In genomic region chr11:107415901-107416560, GRCm38 (mm10) we compare ENCODE assay signal across 9 mouse cellular contexts. TPM values are rescaled to one million over a fixed set of nuclear protein-coding genes. Genes with fewer than 3 reads are reported as not detected.
A peak's percentile ranks its signal among the peaks of the same experiment; 100 is the strongest.
DNase-seq lines count a peak whose midpoint lies in the region; ATAC-seq and TF ChIP-seq lines count a peak whose summit lies in the region.
"Had no signal": no experiment of that assay in that cellular context is flagged by ENCODE, and none has a peak within 500 bp of the region (broad histone marks: within the 10 kb centered on the region; RNA-seq: fewer than 3 reads in every experiment).

No protein-coding gene starts in this region.

- H3K27ac ChIP-seq in heart, embryonic 15.5 days, result 0 out of 2 replicates have a peak overlapping the region, but pooled peaks have one; percentile 64
- peak overlapping the region; percentile 68 for H3K27ac ChIP-seq in ES-Bruce4 (ENCODE audit: insufficient read depth, low read length)
- H3K27ac ChIP-seq in forebrain, embryonic 13.5 days, result peak overlapping the region; percentile 94
- H3K27ac ChIP-seq in liver, embryonic 15.5 days (replicated peaks), result peak overlapping the region; percentile 87

- peaks cover 37% of the 10 kb centered on the region for H3K4me1 ChIP-seq in heart, embryonic 15.5 days (replicated peaks)
- peaks cover 2% of the 10 kb centered on the region for H3K4me1 ChIP-seq in ES-Bruce4 (ENCODE audit: control insufficient read depth, insufficient read depth, low read length)
- H3K4me1 ChIP-seq in forebrain, embryonic 13.5 days, result peaks cover 68% of the 10 kb centered on the region
- H3K4me1 ChIP-seq in liver, embryonic 15.5 days (replicated peaks), result peaks cover 76% of the 10 kb centered on the region

- intact Hi-C loops in heart, postnatal 14 days (cut with DNase I), result loop anchor here (5.0 kb wide), 1 partner anchor 36 kb away; no protein-coding TSS in a partner anchor

- 79% methylated on average over 10 of the region's 10 CpGs for WGBS in heart, embryonic 15.5 days
- 15% methylated on average over 10 of the region's 10 CpGs for WGBS in forebrain, embryonic 13.5 days
- WGBS in liver, embryonic 15.5 days (ENCODE audit: insufficient replicate concordance), result 52% methylated on average over 10 of the region's 10 CpGs

- no peaks in the 10 kb centered on the region for H3K9me3 ChIP-seq in heart, embryonic 15.5 days (replicated peaks)
- no peaks in the 10 kb centered on the region for H3K9me3 ChIP-seq in ES-Bruce4 (replicated peaks; ENCODE audit: control insufficient read depth, insufficient read depth, low read length, poor library complexity, severe bottlenecking)
- no peaks in the 10 kb centered on the region for H3K9me3 ChIP-seq in forebrain, embryonic 13.5 days (replicated peaks)
- no peaks in the 10 kb centered on the region for H3K9me3 ChIP-seq in liver, embryonic 15.5 days (replicated peaks)

- no peak overlapping the region for H3K9ac ChIP-seq in heart, embryonic 15.5 days
- peak overlapping the region; percentile 29; the same call in 1 of the 2 replicates for H3K9ac ChIP-seq in ES-Bruce4 (ENCODE audit: low read depth, poor library complexity, severe bottlenecking)
- H3K9ac ChIP-seq in forebrain, embryonic 13.5 days, result peak overlapping the region; percentile 8; the same call in 1 of the 2 replicates
- no peak overlapping the region for H3K9ac ChIP-seq in liver, embryonic 15.5 days

- no peak overlapping the region for H3K4me3 ChIP-seq in heart, embryonic 15.5 days
- H3K4me3 ChIP-seq in ES-Bruce4 (ENCODE audit: low read depth, low read length), result no peak overlapping the region
- H3K4me3 ChIP-seq in forebrain, embryonic 13.5 days, result 0 out of 2 replicates have a peak overlapping the region, but pooled peaks have one; percentile 0
- H3K4me3 ChIP-seq in liver, embryonic 15.5 days (replicated peaks), result peak overlapping the region; percentile 45; the same call in 1 of the 2 replicates

- ATAC-seq in heart, embryonic 15.5 days (replicated peaks; ENCODE audit: insufficient number of reproducible peaks, insufficient read depth, low FRiP score, low read depth), result no peak
- no peak for ATAC-seq in forebrain, embryonic 13.5 days
- no peak for ATAC-seq in liver, embryonic 15.5 days (ENCODE audit: insufficient read depth)

- no peaks in the 10 kb centered on the region for H3K36me3 ChIP-seq in heart, embryonic 15.5 days
- no peaks in the 10 kb centered on the region for H3K36me3 ChIP-seq in ES-Bruce4 (ENCODE audit: control insufficient read depth, insufficient read depth, low read length, poor library complexity, severe bottlenecking)
- no peaks in the 10 kb centered on the region for H3K36me3 ChIP-seq in forebrain, embryonic 13.5 days (ENCODE audit: poor library complexity, severe bottlenecking)
- H3K36me3 ChIP-seq in liver, embryonic 15.5 days (replicated peaks), result no peaks in the 10 kb centered on the region

- TF ChIP-seq CTCF in ES-Bruce4 (IDR thresholded peaks at IDR 0.05; ENCODE audit: low read depth, low read length), result no peak

- no peak overlapping the region for H3K4me2 ChIP-seq in heart, embryonic 15.5 days
- H3K4me2 ChIP-seq in forebrain, embryonic 13.5 days, result peak overlapping the region; percentile 45
- peak overlapping the region; percentile 74 for H3K4me2 ChIP-seq in liver, embryonic 15.5 days

- TF ChIP-seq POLR2A in ES-Bruce4 (IDR thresholded peaks at IDR 0.05; ENCODE audit: insufficient read depth, low read length), result no peak

- no peak for DNase-seq in heart, postnatal 14 days
- DNase-seq in ovary, postnatal 14 days (ENCODE audit: low spot score), result no peak
- no peak for DNase-seq in gastrocnemius, postnatal 10 days
- DNase-seq in cerebellum, adult 11 months, result no peak
- DNase-seq: cerebellum, adult 9-10 months had no signal

- TF ChIP-seq EP300 in ES-Bruce4 (IDR thresholded peaks at IDR 0.05; ENCODE audit: insufficient read depth, low read depth, low read length), result no peak

- H3K27me3 ChIP-seq in heart, embryonic 15.5 days, result no peaks in the 10 kb centered on the region
- no peaks in the 10 kb centered on the region for H3K27me3 ChIP-seq in ES-Bruce4 (ENCODE audit: control insufficient read depth, insufficient read depth, low read length, poor library complexity, severe bottlenecking)
- H3K27me3 ChIP-seq in forebrain, embryonic 13.5 days, result no peaks in the 10 kb centered on the region
- no peaks in the 10 kb centered on the region for H3K27me3 ChIP-seq in liver, embryonic 15.5 days

RNA-seq across cellular contexts. Expression of gene Pitpnc1, which starts 54.5 kb away (rescaled TPM):
- 15.2 and 18.0 TPM in 2 replicates for polyA plus RNA-seq in heart, embryonic 15.5 days (2015; fragmentation: Nextera tagmentation; extraction: Ambion mirVana)
- total RNA-seq in heart, postnatal 14 days (2021), result 10 to 100 TPM; 67.9 to 68.4 TPM
- polyA plus RNA-seq in ES-Bruce4 (2011; ENCODE audit: insufficient read depth, insufficient read length, low read depth, missing spikeins), result 25.4 and 27.1 TPM in 2 replicates
- 35.6 and 36.1 TPM in 2 replicates for polyA plus RNA-seq in forebrain, embryonic 13.5 days (2015; fragmentation: Nextera tagmentation; extraction: Ambion mirVana)
- polyA plus RNA-seq in liver, embryonic 15.5 days (2015; fragmentation: Nextera tagmentation; extraction: Ambion mirVana), result 7.0 and 7.3 TPM in 2 replicates
- 10 to 100 TPM; 53.2 to 54.7 TPM for total RNA-seq in gastrocnemius, postnatal 10 days (2021)

Comparison
In these comparisons a context has a peak if more than half of its experiments do, and no peak if none do; other contexts are left out.
1. H3K4me3 ChIP-seq: peak in forebrain, embryonic 13.5 days (single experiment) and liver, embryonic 15.5 days (single experiment); none in heart, embryonic 15.5 days (single experiment) and ES-Bruce4 (single experiment).
2. H3K9ac ChIP-seq: peak in ES-Bruce4 (single experiment) and forebrain, embryonic 13.5 days (single experiment); none in heart, embryonic 15.5 days (single experiment) and liver, embryonic 15.5 days (single experiment).
3. Peak in every context shown above with its lines, with median percentiles within 50 percentile points of each other: H3K27ac ChIP-seq.